Mouse (Mus musculus): ENCODE results near the gene Pycr1. TPM values are rescaled to one million over a fixed set of nuclear protein-coding genes. Genes with fewer than 3 reads are reported as not detected.

The Pycr1 gene
- polyA plus RNA-seq, 1 experiment, result 41.7 TPM

- no peak overlapping the region for H3K4me3 ChIP-seq (ENCODE audit: low read depth, low read length)
Measured at GRCm38 (mm10) chr11:120641255-120641654, 2.3 kb downstream of the Pycr1 start.

GRCm38 (mm10) chr11:120634810-120635209, 8.8 kb downstream of the Pycr1 start:
- Histone ChIP-seq H3K27ac (ENCODE audit: insufficient read depth, low read length) (no peak overlapping the region), H3K9me3 (replicated peaks; ENCODE audit: control insufficient read depth, insufficient read depth, low read length, poor library complexity, severe bottlenecking) (no peaks in the 10 kb centered on the region), H3K4me3 (ENCODE audit: low read depth, low read length) (no peak overlapping the region), H3K36me3 (ENCODE audit: control insufficient read depth, insufficient read depth, low read length, poor library complexity, severe bottlenecking) (no peaks in the 10 kb centered on the region), H3K4me1 (ENCODE audit: control insufficient read depth, insufficient read depth, low read length) (no peaks in the 10 kb centered on the region), H3K27me3 (ENCODE audit: control insufficient read depth, insufficient read depth, low read length, poor library complexity, severe bottlenecking) (no peaks in the 10 kb centered on the region), H3K9ac (ENCODE audit: low read depth, poor library complexity, severe bottlenecking) (peak overlapping the region; percentile 99; the same call in 1 of the 2 replicates)
- TF ChIP-seq EP300 (IDR thresholded peaks at IDR 0.05; ENCODE audit: insufficient read depth, low read depth, low read length) (no peak), POLR2A (IDR thresholded peaks at IDR 0.05; ENCODE audit: insufficient read depth, low read length) (no peak), CTCF (IDR thresholded peaks at IDR 0.05; ENCODE audit: low read depth, low read length) (no peak)

More at GRCm38 (mm10) chr11:120641255-120641654, 2.3 kb downstream of the Pycr1 start:
- no peaks in the 10 kb centered on the region for H3K36me3 ChIP-seq (ENCODE audit: control insufficient read depth, insufficient read depth, low read length, poor library complexity, severe bottlenecking)
- H3K9me3 ChIP-seq (replicated peaks; ENCODE audit: control insufficient read depth, insufficient read depth, low read length, poor library complexity, severe bottlenecking), result no peaks in the 10 kb centered on the region
- peaks cover 9% of the 10 kb centered on the region for H3K4me1 ChIP-seq (ENCODE audit: control insufficient read depth, insufficient read depth, low read length)
- no peak overlapping the region for H3K27ac ChIP-seq (ENCODE audit: insufficient read depth, low read length)
- TF ChIP-seq POLR2A (IDR thresholded peaks at IDR 0.05; ENCODE audit: insufficient read depth, low read length), result no peak
- TF ChIP-seq EP300 (IDR thresholded peaks at IDR 0.05; ENCODE audit: insufficient read depth, low read depth, low read length), result no peak
- TF ChIP-seq CTCF (IDR thresholded peaks at IDR 0.05; ENCODE audit: low read depth, low read length), result no peak
- H3K9ac ChIP-seq (ENCODE audit: low read depth, poor library complexity, severe bottlenecking), result no peak overlapping the region
- no peaks in the 10 kb centered on the region for H3K27me3 ChIP-seq (ENCODE audit: control insufficient read depth, insufficient read depth, low read length, poor library complexity, severe bottlenecking)

GRCm38 (mm10) chr11:120633520-120634343, 9.8 kb downstream of the Pycr1 start, which contains the start of gene Mafg:
Mafg (minus strand) TSS chr11:120633600.
- H3K9ac ChIP-seq (ENCODE audit: low read depth, poor library complexity, severe bottlenecking), result peak within 1 kb of the TSS; percentile 99
- H3K4me1 ChIP-seq (ENCODE audit: control insufficient read depth, insufficient read depth, low read length), result no peaks in the 10 kb centered on the region
- no peaks in the 10 kb centered on the region for H3K27me3 ChIP-seq (ENCODE audit: control insufficient read depth, insufficient read depth, low read length, poor library complexity, severe bottlenecking)
- peaks cover 6% of the 10 kb centered on the region; the same call in 1 of the 2 replicates for H3K36me3 ChIP-seq (ENCODE audit: control insufficient read depth, insufficient read depth, low read length, poor library complexity, severe bottlenecking)
- peak within 1 kb of the TSS; percentile 93 for H3K4me3 ChIP-seq (ENCODE audit: low read depth, low read length)
- TF ChIP-seq CTCF (IDR thresholded peaks at IDR 0.05; ENCODE audit: low read depth, low read length), result no peak
- TF ChIP-seq POLR2A (IDR thresholded peaks at IDR 0.05; ENCODE audit: insufficient read depth, low read length), result peak; percentile 36
- TF ChIP-seq EP300 (IDR thresholded peaks at IDR 0.05; ENCODE audit: insufficient read depth, low read depth, low read length), result no peak
- peak within 1 kb of the TSS; percentile 68 for H3K27ac ChIP-seq (ENCODE audit: insufficient read depth, low read length)
- no peaks in the 10 kb centered on the region for H3K9me3 ChIP-seq (replicated peaks; ENCODE audit: control insufficient read depth, insufficient read depth, low read length, poor library complexity, severe bottlenecking)

- no peaks in the 10 kb centered on the region for H3K9me3 ChIP-seq (replicated peaks; ENCODE audit: control insufficient read depth, insufficient read depth, low read length, poor library complexity, severe bottlenecking)
- H3K27me3 ChIP-seq (ENCODE audit: control insufficient read depth, insufficient read depth, low read length, poor library complexity, severe bottlenecking), result no peaks in the 10 kb centered on the region
- peak overlapping the region; percentile 93 for H3K4me3 ChIP-seq (ENCODE audit: low read depth, low read length)
- no peak for TF ChIP-seq EP300 (IDR thresholded peaks at IDR 0.05; ENCODE audit: insufficient read depth, low read depth, low read length)
- no peak for TF ChIP-seq CTCF (IDR thresholded peaks at IDR 0.05; ENCODE audit: low read depth, low read length)
- no peak for TF ChIP-seq POLR2A (IDR thresholded peaks at IDR 0.05; ENCODE audit: insufficient read depth, low read length)
- peak overlapping the region; percentile 99 for H3K9ac ChIP-seq (ENCODE audit: low read depth, poor library complexity, severe bottlenecking)
- no peaks in the 10 kb centered on the region for H3K4me1 ChIP-seq (ENCODE audit: control insufficient read depth, insufficient read depth, low read length)
- H3K27ac ChIP-seq (ENCODE audit: insufficient read depth, low read length), result peak overlapping the region; percentile 44
- peaks cover 8% of the 10 kb centered on the region; the same call in 1 of the 2 replicates for H3K36me3 ChIP-seq (ENCODE audit: control insufficient read depth, insufficient read depth, low read length, poor library complexity, severe bottlenecking)
Measured at GRCm38 (mm10) chr11:120632559-120633519, 10.7 kb downstream of the Pycr1 start.

- Histone ChIP-seq H3K27ac (ENCODE audit: insufficient read depth, low read length) (peak overlapping the region; percentile 44; the same call in 1 of the 2 replicates), H3K27me3 (ENCODE audit: control insufficient read depth, insufficient read depth, low read length, poor library complexity, severe bottlenecking) (no peaks in the 10 kb centered on the region), H3K36me3 (ENCODE audit: control insufficient read depth, insufficient read depth, low read length, poor library complexity, severe bottlenecking) (peaks cover 8% of the 10 kb centered on the region; the same call in 1 of the 2 replicates), H3K4me3 (ENCODE audit: low read depth, low read length) (peak overlapping the region; percentile 93), H3K9me3 (replicated peaks; ENCODE audit: control insufficient read depth, insufficient read depth, low read length, poor library complexity, severe bottlenecking) (no peaks in the 10 kb centered on the region), H3K4me1 (ENCODE audit: control insufficient read depth, insufficient read depth, low read length) (no peaks in the 10 kb centered on the region), H3K9ac (ENCODE audit: low read depth, poor library complexity, severe bottlenecking) (peak overlapping the region; percentile 99)
- no peak for TF ChIP-seq EP300 (IDR thresholded peaks at IDR 0.05; ENCODE audit: insufficient read depth, low read depth, low read length)
- no peak for TF ChIP-seq CTCF (IDR thresholded peaks at IDR 0.05; ENCODE audit: low read depth, low read length)
- no peak for TF ChIP-seq POLR2A (IDR thresholded peaks at IDR 0.05; ENCODE audit: insufficient read depth, low read length)
Measured at GRCm38 (mm10) chr11:120631726-120632448, 11.7 kb downstream of the Pycr1 start.

Data from ES-Bruce4 (cell line).